ENCODE assay signal across 9 mouse cellular contexts in the genomic region with DNA sequence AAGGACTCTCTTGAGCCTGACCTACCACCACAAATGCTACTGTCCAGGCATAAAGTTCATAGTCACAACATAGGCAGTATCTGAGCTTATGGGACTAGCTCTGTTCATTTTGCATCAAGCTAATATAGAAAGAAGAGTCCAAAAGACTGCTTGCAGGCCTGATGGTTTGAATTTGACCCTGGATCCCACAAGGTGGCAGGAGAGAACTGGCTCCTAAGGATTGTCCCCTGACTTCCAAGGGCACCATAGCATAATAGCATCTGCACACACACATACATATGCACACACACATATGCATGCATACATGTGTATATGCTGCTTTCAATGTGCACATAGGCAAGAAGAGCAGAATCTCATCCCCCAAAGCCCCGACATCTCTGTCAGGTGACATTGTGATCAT.
DNase-seq lines count a peak whose midpoint lies in the region; ATAC-seq lines count a peak whose summit lies in the region.
"Had no signal": no experiment of that assay in that cellular context is flagged by ENCODE, and none has a peak within 500 bp of the region (broad histone marks: within the 10 kb centered on the region; RNA-seq: fewer than 3 reads in every experiment).

No protein-coding gene starts in this region.

- no peaks in the 10 kb centered on the region for H3K27me3 ChIP-seq in heart, embryonic 12.5 days (replicated peaks)
- H3K27me3 ChIP-seq in kidney, embryonic 16.5 days (ENCODE audit: insufficient read depth, low read length), result no peaks in the 10 kb centered on the region
- no peaks in the 10 kb centered on the region for H3K27me3 ChIP-seq in hindbrain, embryonic 16.5 days (replicated peaks; ENCODE audit: control insufficient read depth, insufficient read depth, low read length)
- H3K27me3 ChIP-seq: liver, embryonic 15.5 days had no signal

- 57% methylated on average over 1 of the region's 1 CpGs for WGBS in heart, embryonic 12.5 days
- 75% methylated on average over 1 of the region's 1 CpGs for WGBS in kidney, embryonic 16.5 days
- WGBS in hindbrain, embryonic 16.5 days, result 87% methylated on average over 1 of the region's 1 CpGs

- peaks cover 39% of the 10 kb centered on the region for H3K4me1 ChIP-seq in heart, embryonic 12.5 days (replicated peaks)
- H3K4me1 ChIP-seq in kidney, embryonic 16.5 days (ENCODE audit: insufficient read depth, low read length), result peaks cover 38% of the 10 kb centered on the region
- H3K4me1 ChIP-seq in hindbrain, embryonic 16.5 days (ENCODE audit: control insufficient read depth, insufficient read depth, low read depth, low read length), result peaks cover 7% of the 10 kb centered on the region; the same call in 1 of the 2 replicates
- H3K4me1 ChIP-seq: liver, embryonic 15.5 days had no signal

- no peaks in the 10 kb centered on the region for H3K9me3 ChIP-seq in heart, embryonic 12.5 days (replicated peaks)
- H3K9me3 ChIP-seq in kidney, embryonic 16.5 days (ENCODE audit: low read length), result no peaks in the 10 kb centered on the region
- no peaks in the 10 kb centered on the region for H3K9me3 ChIP-seq in hindbrain, embryonic 16.5 days (ENCODE audit: control insufficient read depth, low read length)
- H3K9me3 ChIP-seq: liver, embryonic 15.5 days had no signal

- H3K36me3 ChIP-seq in heart, embryonic 12.5 days, result no peaks in the 10 kb centered on the region
- H3K36me3 ChIP-seq in kidney, embryonic 16.5 days (ENCODE audit: insufficient read depth, low read length), result no peaks in the 10 kb centered on the region
- H3K36me3 ChIP-seq in hindbrain, embryonic 16.5 days (ENCODE audit: control insufficient read depth, insufficient read depth, low read length), result no peaks in the 10 kb centered on the region
- H3K36me3 ChIP-seq: liver, embryonic 15.5 days had no signal

- H3K27ac ChIP-seq in heart, embryonic 12.5 days (ENCODE audit: poor library complexity, severe bottlenecking), result no peak overlapping the region; the same call in 1 of the 2 replicates
- peak overlapping the region; percentile 27 for H3K27ac ChIP-seq in kidney, embryonic 16.5 days (ENCODE audit: low read length)
- no peak overlapping the region for H3K27ac ChIP-seq in hindbrain, embryonic 16.5 days (ENCODE audit: low read depth, low read length)
- H3K27ac ChIP-seq: liver, embryonic 15.5 days had no signal

- H3K4me3 ChIP-seq in heart, embryonic 12.5 days, result peak overlapping the region; percentile 55; the same call in 1 of the 2 replicates
- H3K4me3 ChIP-seq in kidney, embryonic 16.5 days (ENCODE audit: low read length), result no peak overlapping the region
- no peak overlapping the region for H3K4me3 ChIP-seq in hindbrain, embryonic 16.5 days (ENCODE audit: low read length)
- H3K4me3 ChIP-seq: liver, embryonic 15.5 days had no signal

- no peak for ATAC-seq in heart, embryonic 12.5 days (ENCODE audit: insufficient number of reproducible peaks, low FRiP score)
- ATAC-seq in kidney, embryonic 16.5 days (ENCODE audit: low FRiP score, low TSS enrichment), result no peak; the same call in 1 of the 2 replicates
- ATAC-seq in hindbrain, embryonic 16.5 days, result no peak

- no peak for DNase-seq in heart, adult 11 months
- peak; percentile 65 for DNase-seq in 3T3-L1 (ENCODE audit: low read depth, low spot score)
- DNase-seq in embryo, embryonic 10.5 days (ENCODE audit: low spot score), result peak; percentile 50
- no peak for DNase-seq in urinary bladder, adult 18-20 months (ENCODE audit: low spot score in 2 of 2)
- DNase-seq in cerebellum, postnatal 25 days, result no peak

- peak overlapping the region; percentile 74 for H3K4me2 ChIP-seq in heart, embryonic 12.5 days
- no peak overlapping the region for H3K4me2 ChIP-seq in kidney, embryonic 16.5 days (replicated peaks; ENCODE audit: low read depth, low read length)
- no peak overlapping the region for H3K4me2 ChIP-seq in hindbrain, embryonic 16.5 days (ENCODE audit: low read length)
- H3K4me2 ChIP-seq: liver, embryonic 15.5 days had no signal

- H3K9ac ChIP-seq in heart, embryonic 12.5 days, result no peak overlapping the region
- H3K9ac ChIP-seq in kidney, embryonic 16.5 days (replicated peaks; ENCODE audit: low read length), result no peak overlapping the region
- H3K9ac ChIP-seq in hindbrain, embryonic 16.5 days (ENCODE audit: low read depth, low read length), result no peak overlapping the region
- H3K9ac ChIP-seq: liver, embryonic 15.5 days had no signal

Comparison
In these comparisons a context has a peak if more than half of its experiments do, and no peak if none do; other contexts are left out.
1. DNase-seq: peak in 3T3-L1 (single experiment) and embryo, embryonic 10.5 days (single experiment); none in heart, adult 11 months (single experiment), urinary bladder, adult 18-20 months (0 of 2) and cerebellum, postnatal 25 days (0 of 2).